In the genomic region with DNA sequence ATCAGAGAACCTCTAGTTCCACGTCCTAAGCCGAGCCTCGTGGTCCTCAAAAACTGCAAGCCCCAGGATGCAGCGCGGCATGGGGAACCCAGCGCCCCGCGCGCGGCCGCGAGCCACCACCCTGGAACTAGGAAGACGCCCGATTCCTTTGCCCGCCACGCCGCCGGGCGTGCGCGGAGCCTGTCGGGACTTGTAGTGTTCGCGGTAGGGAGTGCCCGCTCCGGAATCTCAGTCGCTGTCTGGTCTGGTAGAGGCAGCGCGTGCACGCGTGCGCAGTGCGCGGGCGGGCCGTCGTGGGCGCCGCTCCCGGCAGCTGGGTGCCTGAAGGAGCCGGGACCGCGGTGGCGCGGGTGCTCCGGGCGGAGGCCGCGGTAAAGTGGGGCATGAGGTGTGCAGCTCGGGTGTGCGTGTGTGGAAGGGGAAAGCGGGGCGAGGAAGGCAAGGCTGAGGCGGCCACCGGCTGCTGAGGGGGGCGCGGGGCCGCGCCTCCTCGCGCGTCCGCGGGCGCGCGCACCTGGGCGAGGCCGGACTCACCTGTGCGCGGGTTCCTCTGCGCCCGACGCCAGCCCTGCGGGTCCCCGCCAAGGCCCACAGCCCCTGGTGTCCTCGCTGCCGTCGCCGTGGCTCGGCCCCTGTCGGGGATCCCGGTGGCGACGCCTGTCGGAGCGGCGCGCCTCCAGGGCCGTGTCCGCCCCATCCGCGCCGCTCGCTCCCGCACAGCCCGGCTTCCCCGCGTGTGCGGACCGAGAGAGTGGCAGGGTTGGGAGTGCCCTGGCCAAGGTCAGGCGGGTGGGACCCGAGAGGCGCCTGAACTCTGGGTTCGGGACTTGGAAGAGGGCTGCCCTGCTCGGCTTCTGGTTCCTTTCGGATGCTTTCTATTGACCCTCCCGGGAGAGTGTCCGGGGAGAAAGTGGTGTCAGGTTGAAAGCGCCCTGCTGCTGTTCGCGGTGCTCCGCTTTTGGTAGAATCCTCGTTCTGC, we compare ENCODE assay signal across 8 mouse cellular contexts. TPM values are rescaled to one million over a fixed set of nuclear protein-coding genes. Genes with fewer than 3 reads are reported as not detected.
DNase-seq lines count a peak whose midpoint lies in the region; ATAC-seq lines count a peak whose summit lies in the region.

A gene (plus strand): TSS at position 144 of the 979 bp plus-strand sequence.

- H3K9me3 ChIP-seq in intestine, embryonic 16.5 days (ENCODE audit: control insufficient read depth, low read length): no peaks in the 10 kb centered on the region

- peak; percentile 99 for ATAC-seq in intestine, embryonic 16.5 days

- H3K27ac ChIP-seq in intestine, embryonic 16.5 days (ENCODE audit: low read length): peak within 1 kb of the TSS; percentile 85

- peak within 1 kb of the TSS; percentile 91 for H3K4me3 ChIP-seq in intestine, embryonic 16.5 days (ENCODE audit: low read length)

- peak within 1 kb of the TSS; percentile 88 for H3K9ac ChIP-seq in intestine, embryonic 16.5 days (ENCODE audit: low read depth, low read length)

- no peaks in the 10 kb centered on the region for H3K36me3 ChIP-seq in intestine, embryonic 16.5 days (ENCODE audit: control insufficient read depth, insufficient read depth, low read length)

- WGBS in intestine, embryonic 16.5 days: under 1% methylated on average over 111 of the region's 114 CpGs

- peak; percentile 98 for DNase-seq in adrenal gland, adult 8-10 months
- DNase-seq in embryo, embryonic 11.5 days (ENCODE audit: low read depth, low spot score): peak; percentile 95
- DNase-seq in gonadal fat pad, adult 2 months (ENCODE audit: low read depth): peak; percentile 74
- DNase-seq in left cerebral cortex, postnatal 25 days (ENCODE audit: low spot score in 2 of 2): peak; percentile 99 to 100
- DNase-seq in mesoderm, embryonic 11.5 days (ENCODE audit: low read depth, low spot score): peak; percentile 98
- peak; percentile 100 for DNase-seq in right cerebral cortex, postnatal 25 days
- peak; percentile 97 to 98 for DNase-seq in urinary bladder, postnatal 36 days (ENCODE audit: low spot score in 2 of 2)

- intact Hi-C loops in left cerebral cortex, postnatal 25 days (cut with DNase I): loop anchor here (5.0 kb wide), 1 partner anchor 36 kb away; no protein-coding TSS in a partner anchor

- H3K4me1 ChIP-seq in intestine, embryonic 16.5 days (ENCODE audit: control insufficient read depth, insufficient read depth, low read length): 0 out of 2 replicates have a peak, but pooled peaks cover 3% of the 10 kb centered on the region

- peak within 1 kb of the TSS; percentile 69 for H3K4me2 ChIP-seq in intestine, embryonic 16.5 days (ENCODE audit: low read depth, low read length)

- H3K27me3 ChIP-seq in intestine, embryonic 16.5 days (replicated peaks; ENCODE audit: control insufficient read depth, insufficient read depth, low read length): no peaks in the 10 kb centered on the region; the same call in 1 of the 2 replicates

RNA-seq across cellular contexts. Expression of the gene that starts here (rescaled TPM):
- total RNA-seq in adrenal gland, adult 8-10 months (2022): 10 to 100 TPM; 23.5 to 45.4 (median 33.9) TPM
- 77.5 and 85.0 TPM in 2 replicates for polyA plus RNA-seq in gonadal fat pad, adult 2 months (2012; rRNA removed)
- 36.6 and 39.0 TPM in 2 replicates for polyA plus RNA-seq in intestine, embryonic 16.5 days (2015; fragmentation: Nextera tagmentation; extraction: Ambion mirVana)
- total RNA-seq in left cerebral cortex, postnatal 25 days (2021): 100 to 1,000 TPM in 1 of 2 experiments, 10 to 100 TPM in 1; 92.8 to 105 TPM

Comparison
In these comparisons a context has a peak if more than half of its experiments do, and no peak if none do; other contexts are left out.
1. Peak in every context shown above with its lines: DNase-seq, ATAC-seq, H3K4me3 ChIP-seq and H3K27ac ChIP-seq.